Mouse (Mus musculus) mature B cell (primary cell): ENCODE data around the gene Mmaa.

Experiments
- in situ Hi-C: fragments of 300-500 bp; cut with MboI; formaldehyde crosslinking; loops from 2 replicates; pipeline ENCODE4 v1.14.3; 2019

Mmaa gene

DNA sequence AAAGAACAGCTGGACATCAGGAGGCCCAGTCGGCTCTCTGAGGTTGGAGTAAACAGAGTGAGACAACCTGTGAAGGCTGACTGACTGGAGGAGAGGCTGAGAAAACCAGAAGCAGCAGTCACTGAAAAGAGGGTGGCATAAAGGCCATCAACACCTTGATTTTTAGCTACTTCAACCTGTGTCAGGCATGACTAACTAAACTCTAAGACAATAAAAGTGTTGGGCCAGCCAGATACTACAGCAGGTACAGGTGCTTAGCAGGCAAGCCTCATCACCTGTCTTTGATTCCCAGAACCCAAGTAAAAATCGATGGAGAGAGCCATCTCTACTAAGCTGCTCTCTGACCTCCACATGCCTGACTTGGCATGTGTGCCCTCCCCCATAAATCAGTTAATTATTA is 6.1 kb downstream of the Mmaa start:
- in situ Hi-C loops: no loop called here

DNA sequence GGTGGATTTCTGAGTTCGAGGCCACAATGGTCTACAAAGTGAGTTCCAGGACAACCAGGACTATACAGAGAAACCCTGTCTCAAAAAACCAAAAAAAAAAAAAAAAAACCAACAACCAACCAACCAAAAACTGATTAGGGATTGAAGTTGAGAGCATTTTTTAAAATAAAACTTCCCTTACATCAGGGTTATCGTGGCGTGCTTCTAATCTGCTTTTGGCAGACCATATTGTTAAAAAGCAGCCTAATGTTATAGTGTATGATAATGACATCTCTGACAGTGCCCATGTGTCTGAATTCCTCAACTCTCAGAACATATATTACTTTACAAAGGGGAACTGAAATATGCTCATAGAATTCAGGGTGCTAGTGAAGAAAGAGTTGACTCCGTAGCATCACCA is 6.5 kb downstream of the Mmaa start:
- in situ Hi-C loops: no loop called here

DNA sequence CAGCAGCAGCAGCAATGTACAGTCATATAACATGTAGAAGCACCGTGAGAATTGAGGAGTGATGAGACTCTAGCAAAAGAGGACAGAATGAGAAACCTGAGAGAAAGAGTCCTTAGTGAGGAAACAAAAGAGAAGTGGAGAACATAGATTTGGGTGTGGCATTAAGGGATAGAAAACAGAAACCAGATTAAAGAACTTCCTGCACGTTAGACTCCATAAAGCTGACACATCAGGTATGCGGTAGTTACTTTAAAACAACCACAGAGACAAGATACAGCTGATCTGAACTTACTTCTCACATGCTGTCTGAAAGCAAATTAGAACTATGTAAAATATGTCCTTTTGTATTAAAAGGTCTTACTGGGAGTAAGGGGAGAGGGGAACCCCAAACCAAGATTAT is 8.3 kb downstream of the Mmaa start:
- in situ Hi-C loops: no loop called here

DNA sequence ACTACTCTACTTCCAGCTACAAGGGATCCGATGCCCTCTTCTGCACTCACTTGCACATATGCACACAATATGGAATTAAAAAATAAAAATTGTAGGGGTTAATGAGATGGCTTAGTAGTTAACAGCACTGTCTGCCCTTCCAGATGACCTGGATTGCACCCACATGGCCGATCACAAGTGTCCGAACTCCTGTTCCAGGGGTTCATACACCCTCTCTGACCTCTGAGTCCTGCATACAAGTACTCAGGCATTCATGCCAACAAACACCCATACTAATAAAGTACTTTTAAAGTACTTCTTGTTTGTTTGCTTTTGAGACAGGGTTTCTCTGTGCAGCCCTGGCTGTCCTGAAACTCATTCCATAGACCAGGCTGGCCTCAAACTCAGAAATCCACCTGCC is 10.1 kb downstream of the Mmaa start:
- in situ Hi-C loops: no loop called here

DNA sequence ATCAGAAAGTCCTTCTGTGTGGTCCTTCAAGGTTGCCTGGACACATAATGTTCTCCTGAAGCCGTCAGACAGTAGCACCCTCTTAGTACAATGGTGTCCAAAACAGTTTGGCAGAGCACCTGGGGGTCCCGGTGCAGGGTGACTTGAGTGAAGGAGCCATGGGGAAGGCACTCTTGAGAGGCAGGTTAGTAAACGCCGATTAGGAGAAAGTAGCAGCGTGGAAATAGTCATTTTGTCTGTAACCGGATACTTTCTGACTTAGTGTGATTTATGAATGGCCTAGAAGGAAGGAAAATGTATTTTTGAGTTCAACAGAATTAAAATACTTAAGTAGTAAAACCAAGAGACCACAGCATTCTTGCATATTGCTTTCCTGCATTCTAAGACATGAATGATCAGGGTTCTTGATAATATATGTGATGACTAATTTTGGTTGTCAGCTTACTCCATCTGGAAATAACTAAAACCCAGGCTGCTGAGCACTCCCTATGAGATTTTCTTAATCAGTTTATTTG is 13.3 kb downstream of the Mmaa start:
- in situ Hi-C loops: no loop called here

DNA sequence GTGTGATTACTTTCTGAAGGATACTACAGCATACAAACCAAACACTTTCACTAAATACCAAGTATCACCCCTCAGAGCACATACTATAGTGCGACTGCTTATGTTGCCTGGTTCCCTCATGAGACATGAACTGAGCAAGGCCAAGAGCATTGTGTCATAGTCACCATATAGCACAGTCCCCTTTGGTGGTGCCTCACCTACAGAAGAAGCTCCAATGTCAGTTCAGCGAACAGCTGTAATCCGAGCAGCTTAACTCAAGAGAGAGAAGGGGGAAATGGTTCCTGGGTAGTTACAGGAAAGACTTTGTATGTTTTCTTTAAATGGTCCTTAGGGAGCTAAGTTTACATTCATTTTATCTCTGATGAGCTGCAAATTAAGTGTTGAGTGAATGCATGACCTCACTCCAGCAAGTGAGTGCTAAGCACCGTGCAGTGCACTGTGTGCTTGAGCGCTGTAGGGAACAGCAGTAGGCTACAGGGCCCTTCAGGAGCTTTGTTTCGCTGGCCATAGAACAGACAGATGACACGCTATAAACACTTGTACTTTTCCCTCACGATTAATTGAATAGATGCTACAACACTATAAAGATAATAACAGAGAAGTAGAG is 17.4 kb downstream of the Mmaa start:
- in situ Hi-C loops: no loop called here

DNA sequence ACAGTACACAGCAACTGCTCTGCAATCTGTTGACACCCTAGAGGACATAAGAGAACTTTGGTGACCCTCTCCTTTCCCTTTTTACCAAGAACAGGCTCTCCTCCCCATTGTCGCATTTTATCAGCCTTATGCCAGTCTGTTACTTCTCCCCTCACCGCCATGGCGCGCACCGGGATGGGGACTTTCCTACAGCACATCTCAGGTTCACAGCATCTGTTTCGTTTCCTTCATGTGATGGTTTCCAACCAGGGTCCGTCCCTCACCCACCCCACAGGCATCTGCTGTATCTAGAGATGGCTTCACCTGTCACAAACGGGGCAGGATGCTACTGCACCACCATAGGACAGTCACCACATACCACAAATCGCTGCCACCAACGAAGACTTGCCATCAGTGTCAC is 19.8 kb downstream of the Mmaa start:
- in situ Hi-C loops: no loop called here

DNA sequence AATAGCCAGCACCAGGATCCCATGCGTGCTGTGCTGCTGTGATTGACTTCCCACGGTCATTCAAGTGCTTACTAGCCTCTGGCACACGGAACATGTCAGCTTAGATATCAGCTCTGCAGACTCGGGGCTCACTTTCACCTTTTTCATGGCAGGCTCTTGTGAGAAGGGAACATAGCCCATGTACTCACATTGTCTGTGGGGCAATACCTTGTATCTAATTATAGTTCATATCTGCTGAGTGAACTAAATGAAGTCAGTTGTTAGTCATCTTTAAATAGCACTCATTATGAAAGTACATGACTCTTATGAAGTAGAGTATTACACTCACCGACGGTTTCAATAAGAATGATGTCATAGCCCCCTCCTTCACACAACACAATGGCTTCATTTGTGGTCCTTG is 21.0 kb downstream of the Mmaa start:
- in situ Hi-C loops: no loop called here

DNA sequence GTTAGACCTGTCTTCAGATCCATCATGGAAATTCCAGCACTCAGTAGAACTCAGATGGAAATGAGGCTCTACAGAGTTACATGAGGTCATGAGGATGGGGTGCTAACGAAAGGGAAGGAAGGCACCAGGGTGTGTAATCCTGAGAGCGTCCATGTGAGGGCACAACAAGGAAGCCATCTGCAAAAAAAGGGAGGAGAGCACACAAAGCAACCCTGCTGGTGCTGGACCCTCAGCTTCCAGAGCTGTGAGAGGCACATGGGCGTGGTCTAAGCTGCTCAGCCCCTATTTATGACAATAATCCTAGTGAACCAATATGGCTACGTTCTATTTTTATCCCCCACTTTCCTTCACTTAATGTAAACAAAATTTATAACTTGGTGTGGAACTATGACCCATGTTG is 22.1 kb downstream of the Mmaa start:
- in situ Hi-C loops: no loop called here

DNA sequence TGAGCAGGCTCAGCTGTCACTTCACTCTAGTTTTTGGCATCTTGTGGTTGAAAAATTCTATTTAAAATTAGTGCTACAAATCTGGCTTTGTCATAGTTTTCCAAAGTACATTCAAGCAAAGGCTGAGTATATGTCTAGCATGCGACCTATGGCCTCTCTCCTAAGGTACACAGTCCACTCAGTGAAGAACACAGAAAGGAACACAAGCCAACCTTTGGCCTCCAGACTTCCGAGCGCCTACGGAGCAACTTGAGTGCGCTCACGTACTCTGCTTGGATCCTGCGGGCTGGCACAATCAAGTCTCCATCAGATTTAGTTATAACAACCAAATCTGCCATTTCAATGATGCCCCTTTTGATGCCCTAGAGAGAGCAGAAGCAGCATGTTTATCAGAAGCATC is 25.8 kb downstream of the Mmaa start:
- in situ Hi-C loops: no loop called here

DNA sequence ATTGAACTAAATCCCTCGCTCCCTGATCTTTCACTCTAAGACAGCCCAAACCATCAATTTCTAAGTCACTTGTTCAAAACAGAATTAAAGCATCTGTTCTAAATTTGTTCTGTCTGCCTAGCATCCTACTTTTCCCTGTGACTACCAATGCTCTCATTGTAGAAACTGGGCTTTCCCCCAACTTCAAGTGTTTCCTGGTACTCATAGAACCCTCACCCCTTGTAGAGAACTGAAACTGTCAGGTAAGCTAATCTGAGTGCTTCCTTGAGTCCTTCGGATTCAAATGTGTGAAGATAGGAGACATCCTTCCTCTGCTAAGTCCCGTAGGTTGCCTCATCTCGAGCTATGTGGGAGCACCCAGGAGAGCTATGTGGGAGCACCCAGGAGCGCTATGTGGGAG is 32.8 kb downstream of the Mmaa start:
- in situ Hi-C loops: no loop called here

DNA sequence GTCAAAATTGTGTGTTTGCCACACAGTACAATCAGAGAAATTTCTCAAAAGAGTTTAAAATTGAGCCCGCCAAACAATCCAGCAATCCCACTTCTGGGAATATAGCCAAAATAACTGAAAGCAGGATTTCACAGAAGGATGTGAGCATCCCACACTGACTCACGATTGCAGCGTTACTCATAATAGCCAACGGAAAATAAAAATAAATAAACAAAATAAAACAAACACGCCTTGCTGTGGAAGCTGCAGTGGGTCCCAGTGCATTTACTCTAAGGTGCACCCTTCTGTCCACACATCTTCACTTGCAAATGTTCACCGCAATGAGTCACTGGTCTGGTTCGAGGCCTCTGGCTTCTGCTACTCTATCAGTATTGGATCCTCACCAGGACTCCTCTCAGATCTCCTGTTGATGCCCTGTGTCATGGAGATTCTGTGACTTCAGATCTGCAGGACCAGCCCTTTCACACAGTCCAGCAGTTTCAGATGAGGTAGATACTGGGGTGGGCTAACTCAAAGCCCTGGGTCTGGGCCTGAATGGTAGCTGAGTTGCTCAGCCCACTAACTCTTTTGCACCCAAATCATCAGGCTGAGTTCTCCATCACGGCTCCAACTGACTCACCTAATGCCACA is 38.5 kb downstream of the Mmaa start:
- in situ Hi-C loops: no loop called here

DNA sequence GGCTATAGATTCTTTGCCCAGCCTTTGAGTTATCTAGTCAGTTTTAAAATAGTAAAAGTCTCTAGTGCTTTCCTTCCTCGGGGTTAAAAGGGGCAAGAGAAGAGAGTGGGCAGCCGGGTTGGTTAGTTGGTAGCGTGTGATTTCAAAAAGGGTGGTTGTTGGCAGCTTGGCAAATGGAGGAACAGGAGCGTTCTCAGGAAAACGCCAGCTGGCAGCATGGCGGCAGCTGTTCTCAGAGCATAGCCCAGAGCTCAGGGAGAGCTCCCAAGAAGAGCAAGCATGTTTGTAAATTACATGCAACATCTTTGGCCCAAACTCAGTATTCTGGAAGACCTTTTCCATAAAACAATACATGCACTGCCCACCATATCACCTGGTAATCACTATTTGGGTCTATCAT is 41.0 kb downstream of the Mmaa start:
- in situ Hi-C loops: no loop called here

DNA sequence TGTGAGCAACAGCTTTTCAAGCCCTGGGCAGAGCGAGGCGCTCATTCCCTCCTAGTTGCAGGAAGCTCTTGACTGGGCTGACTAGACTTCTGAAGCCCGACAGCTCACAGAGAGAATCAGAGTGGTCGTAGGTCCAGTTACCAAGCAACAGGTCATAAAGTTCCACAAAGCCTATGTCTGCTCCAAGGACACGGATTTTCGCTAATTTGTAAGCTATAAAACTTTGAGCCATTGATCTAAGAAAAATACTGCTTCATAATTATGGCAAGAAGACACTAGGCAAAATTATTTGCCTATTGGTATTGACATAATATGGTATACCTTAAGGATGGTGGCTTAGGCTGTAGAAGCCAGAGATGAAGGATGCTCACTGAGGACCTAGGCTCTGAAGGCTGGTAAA is 46.3 kb downstream of the Mmaa start, which contains the start of gene 1700011L22Rik:
Gene 1700011L22Rik (minus strand): TSS at position 101 of the 400 bp plus-strand sequence.
- in situ Hi-C loops: no loop called here

DNA sequence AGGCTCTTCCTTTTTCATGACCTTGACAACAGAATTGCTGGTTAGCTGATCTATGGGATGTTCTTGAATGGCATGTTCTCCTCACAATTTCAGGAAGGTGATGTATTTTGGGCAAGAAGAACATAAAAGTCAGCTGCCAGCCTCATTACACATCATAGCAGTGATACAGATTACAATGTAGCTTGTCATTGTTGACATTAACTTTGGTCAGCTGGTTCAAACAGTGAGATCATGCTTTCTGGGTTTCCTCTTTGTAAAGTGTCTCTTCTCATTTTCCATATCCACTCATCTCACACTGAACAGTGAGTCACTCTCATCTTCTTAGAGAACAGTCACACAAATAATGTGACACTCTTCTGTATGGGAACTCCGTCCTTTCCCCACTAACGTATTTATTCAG is 51.3 kb downstream of the Mmaa start:
- in situ Hi-C loops: no loop called here

DNA sequence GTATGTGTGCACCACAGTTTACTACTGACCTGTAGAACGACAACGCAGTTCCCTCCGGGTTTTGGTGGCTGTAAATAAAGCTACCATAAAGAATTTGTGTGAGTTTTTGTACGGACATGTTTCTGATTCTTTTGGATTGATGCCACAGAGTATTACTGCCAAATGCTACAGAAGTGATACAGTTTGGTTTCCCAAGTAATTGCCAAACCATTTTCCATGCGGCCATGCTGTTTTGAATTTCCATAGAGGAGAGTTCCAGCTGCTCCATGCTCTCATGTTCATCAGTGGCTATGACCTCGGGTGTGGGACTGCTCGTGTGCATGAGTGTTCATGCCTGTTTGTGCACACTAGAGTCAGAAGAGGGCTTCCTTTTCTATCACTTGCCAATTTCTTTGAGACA is 54.7 kb downstream of the Mmaa start:
- in situ Hi-C loops: no loop called here

DNA sequence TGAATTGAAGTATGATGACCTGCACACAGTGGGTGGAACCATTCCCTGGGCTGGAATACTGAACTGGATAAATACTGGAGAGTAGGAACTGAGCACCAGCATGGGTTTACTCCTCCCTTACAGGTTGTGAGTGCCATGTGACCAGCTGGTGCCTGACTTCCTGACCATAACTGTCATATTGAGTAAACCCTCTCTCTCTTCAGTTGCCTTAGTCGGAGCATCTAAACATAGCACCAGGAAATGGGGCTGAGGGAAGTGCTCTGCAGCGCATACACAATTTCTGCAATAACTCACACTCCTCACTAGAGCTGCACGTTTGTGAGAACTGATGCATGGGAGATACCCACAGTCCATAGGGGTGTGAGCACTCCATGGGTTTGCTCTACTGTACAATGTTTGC is 55.4 kb downstream of the Mmaa start:
- in situ Hi-C loops: no loop called here

DNA sequence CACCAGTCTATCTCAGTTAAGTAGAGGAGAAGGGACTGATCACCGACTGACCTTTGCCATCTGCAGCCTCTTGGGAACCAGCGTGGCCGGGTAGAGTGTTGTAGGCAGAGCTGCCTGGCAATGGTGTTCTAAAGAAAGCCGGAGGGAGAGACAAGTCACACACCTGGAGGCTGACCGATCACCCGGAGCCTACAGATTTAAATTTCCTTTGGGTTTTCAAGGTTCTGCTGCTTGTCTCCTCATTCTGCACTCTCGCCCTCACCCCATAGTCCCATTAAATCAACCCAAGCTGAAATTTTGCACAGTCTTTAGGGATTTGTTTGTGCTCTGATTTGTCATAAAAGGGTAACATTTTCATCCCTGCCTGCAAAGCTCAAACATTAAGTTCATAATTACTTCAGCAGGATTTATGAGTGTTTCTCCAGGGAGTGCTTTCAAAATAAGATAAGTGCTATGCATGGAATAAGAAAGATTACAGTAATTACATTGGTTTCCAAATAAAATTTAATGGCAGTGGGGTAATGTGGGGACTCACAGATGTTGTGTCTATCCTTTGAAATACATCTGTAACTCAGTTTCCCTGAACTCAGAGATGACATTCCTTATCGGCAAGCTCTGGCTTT is 65.4 kb downstream of the Mmaa start:
- in situ Hi-C loops: no loop called here

DNA sequence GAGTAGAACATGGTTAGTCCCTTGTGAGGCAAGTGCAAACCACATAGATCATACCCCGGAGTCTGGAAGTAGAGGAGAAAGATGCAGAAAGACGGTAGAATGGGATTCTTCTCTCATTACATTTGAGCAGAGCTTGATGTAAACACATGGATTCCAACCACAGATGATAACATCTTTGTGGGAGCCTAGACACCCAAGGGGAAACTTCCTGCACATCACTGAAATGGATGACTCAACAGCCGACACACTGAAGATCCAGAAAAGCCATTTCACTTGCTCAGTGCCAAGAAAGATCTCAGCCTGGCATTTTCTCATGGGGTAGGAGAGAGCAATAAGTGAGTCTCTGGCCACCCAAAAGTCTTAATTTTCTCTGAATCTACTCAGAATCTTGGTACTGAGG is 66.8 kb downstream of the Mmaa start:
- in situ Hi-C loops: no loop called here

DNA sequence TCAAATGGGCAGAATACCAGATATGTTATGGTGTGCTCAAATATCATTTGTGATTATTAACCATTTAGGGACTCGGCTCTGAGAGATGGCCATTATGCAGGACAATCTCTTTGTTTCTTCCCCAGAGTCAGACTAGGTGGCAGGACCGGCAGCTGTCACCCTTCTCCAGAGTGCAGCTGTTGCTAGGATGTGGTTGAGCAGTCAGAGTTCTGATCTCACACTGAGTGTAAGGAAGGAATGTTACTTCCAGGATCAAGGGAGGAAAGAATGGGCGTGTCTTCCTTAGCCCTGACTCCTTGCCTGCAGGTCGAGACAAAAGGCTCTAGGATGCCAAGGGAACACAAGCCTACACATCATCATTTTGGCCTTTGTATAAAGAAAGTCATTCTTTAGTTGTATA is 67.5 kb downstream of the Mmaa start:
- in situ Hi-C loops: no loop called here

DNA sequence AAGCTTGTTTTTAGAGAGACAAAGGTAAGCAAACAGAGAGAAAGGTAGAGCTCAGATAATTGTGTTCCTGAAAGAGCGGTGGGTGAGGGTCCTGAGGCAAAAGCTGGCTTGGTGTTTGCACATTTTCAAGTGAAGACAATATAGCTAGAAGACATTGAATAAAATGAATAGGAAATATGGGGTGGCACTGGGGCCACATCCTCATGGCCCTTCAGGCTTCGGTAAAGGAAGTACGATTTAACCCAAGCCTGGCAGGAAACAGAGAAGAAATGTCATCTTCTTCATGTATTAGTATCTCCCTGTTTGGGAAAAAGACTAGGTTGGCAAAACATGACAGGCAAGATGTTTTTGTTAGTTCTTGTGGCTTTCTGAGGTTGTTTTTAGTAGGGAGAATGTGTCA is 68.7 kb downstream of the Mmaa start:
- in situ Hi-C loops: no loop called here

DNA sequence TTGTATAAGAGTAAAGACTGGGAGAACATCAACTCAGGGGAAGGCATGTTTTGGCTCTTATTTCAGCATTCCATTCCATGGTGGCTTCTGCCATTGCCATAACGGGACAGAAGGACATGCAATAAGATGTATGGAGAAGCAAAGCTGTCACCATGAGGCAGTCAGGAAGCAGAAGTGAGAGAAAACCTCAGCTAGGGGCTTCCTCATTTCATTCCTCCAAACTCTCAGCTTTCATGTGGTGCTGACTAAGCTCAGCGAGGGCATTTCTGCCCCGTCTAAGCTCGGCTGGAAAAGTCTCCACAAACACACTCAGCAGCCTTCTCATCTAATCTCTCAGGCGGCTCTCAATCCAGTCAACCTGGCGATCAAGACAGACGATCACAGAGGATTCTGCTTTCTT is 69.2 kb downstream of the Mmaa start:
- in situ Hi-C loops: no loop called here

DNA sequence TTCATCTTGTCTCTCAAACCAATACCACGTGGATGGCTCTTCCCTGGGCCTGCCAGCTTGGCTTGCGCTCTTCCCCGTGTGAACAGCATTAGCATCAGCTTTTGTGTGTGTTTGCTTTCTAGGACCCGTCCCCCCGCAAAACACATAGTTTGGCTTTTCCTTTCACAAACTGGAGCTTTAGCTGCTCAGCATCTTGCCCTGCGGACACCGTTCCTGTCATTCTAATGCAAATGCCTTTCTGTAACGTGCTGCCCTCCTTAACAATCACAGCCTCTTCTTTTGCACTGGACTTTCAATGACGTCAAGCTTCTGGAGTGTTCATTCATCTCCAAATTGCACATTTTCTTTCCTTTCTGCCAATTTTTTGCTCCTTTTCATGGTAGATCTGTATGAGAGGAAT is 70.4 kb downstream of the Mmaa start:
- in situ Hi-C loops: no loop called here

DNA sequence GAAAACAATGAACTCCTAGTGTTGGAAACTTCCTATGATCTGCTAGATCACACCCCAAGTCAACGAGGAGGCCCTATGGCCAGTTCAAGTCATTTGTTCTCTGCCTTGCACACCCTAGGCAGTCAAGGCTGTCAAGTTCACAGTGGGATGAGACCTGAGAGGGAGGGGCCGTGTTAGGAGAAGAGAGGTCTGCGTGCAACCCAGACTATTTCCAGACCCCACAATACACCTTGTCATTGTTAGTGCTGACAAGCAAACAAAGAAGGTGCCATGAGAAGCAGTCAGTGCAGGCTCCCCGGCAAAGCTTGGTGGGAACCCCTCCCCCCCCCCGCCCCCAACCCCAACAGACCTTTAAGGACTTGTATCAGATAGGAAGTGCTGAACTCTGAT is 72.0 kb downstream of the Mmaa start:
- in situ Hi-C loops: no loop called here
